Mouse (Mus musculus): ENCODE results near the gene Gnai3. TPM values are rescaled to one million over a fixed set of nuclear protein-coding genes. Genes with fewer than 3 reads are reported as not detected.

Gene Gnai3
- total and polyA plus RNA-seq, 3 experiments, result 54.1 to 145 (median 78.7) TPM

DNA sequence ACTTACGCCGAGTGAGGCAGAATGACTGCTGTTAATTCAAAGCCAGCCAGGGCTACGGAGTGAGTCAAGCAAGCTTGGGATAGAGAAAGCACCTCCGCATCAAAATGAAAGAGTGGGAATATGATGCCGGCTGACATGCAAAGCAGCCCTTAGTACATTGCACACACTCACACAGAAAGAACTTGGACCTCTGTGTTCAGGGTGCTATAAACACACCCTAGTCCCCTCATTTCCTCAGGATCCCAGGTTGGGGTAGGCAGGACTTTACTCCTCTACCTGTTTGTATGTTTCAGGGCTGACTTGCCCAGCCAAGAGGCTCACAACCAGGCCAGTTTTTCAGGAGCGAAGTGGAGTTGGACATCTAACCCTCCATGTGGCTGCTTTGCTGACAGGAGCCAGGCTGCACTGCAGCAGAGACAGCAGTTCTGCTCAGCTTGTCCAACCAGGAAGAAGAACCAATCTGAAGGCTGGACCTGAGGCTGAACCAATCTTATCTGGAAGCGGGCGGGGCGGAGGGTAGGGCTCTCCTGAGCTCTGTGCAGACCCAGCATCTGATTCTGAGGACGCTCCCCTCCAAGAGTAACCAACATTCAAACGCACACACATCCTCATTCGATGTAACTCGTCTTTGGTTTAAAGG lies 76.6 kb downstream of the Gnai3 start:
- H3K79me2 ChIP-seq (replicated peaks; ENCODE audit: control insufficient read depth, extremely low read depth, insufficient read depth, poor library complexity, severe bottlenecking), result no peaks in the 10 kb centered on the region
- H3K36me3 ChIP-seq (replicated peaks in 1 of 2; ENCODE audit: control insufficient read depth in 1 of 2, insufficient read depth in 1 of 2, low read length in 1 of 2), result peaks cover 11 to 32% of the 10 kb centered on the region in 2 experiments
- no peak overlapping the region for H3K4me2 ChIP-seq (ENCODE audit: insufficient read depth, low read depth, poor library complexity, severe bottlenecking)
- no peak overlapping the region for H3K4me3 ChIP-seq (replicated peaks in 1 of 3; ENCODE audit: low read depth in 2 of 3, low read length in 2 of 3, poor library complexity in 1 of 3)
- no peak for DNase-seq (ENCODE audit: extremely low read depth)
- H3K27ac ChIP-seq (ENCODE audit: insufficient read depth, low read depth), result no peak overlapping the region
- no peaks in the 10 kb centered on the region for H3K27me3 ChIP-seq (replicated peaks)
- no peaks in the 10 kb centered on the region for H3K9me3 ChIP-seq (replicated peaks; ENCODE audit: low read length)
- TF ChIP-seq JUND (conservative IDR thresholded peaks at IDR 0.05; ENCODE audit: low read depth, low read length) (no peak), MYC (IDR thresholded peaks at IDR 0.05; ENCODE audit: low read depth, low read length) (no peak), UBTF (IDR thresholded peaks at IDR 0.05; ENCODE audit: low read depth, low read length) (no peak), GABPA (IDR thresholded peaks at IDR 0.05; ENCODE audit: insufficient replicate concordance, low read depth, low read length) (no peak), CHD1 (IDR thresholded peaks at IDR 0.05; ENCODE audit: low read depth, low read length) (no peak), ETS1 (conservative IDR thresholded peaks at IDR 0.05; ENCODE audit: low read depth, low read length) (no peak), MEF2A (IDR thresholded peaks at IDR 0.05; ENCODE audit: borderline replicate concordance, low read depth, low read length) (no peak), NRF1 (IDR thresholded peaks at IDR 0.05; ENCODE audit: low read depth, low read length) (no peak)
- in situ Hi-C loops (cut with MboI; ENCODE audit: low pct_ligation_motif_present, low pct_unique_long_range_greater_than_20kb, low sequenced_read_pairs) (loop anchor here (5.0 kb wide), 1 partner anchor 127 kb away; the partner anchor contains the start of gene Gstm6), dilution Hi-C loops (cut with MboI; ENCODE audit: extremely low pct_ligation_motif_present, extremely low pct_unique_long_range_greater_than_20kb, low sequenced_read_pairs) (no loop called here)
- H3K4me1 ChIP-seq (ENCODE audit: control insufficient read depth in 1 of 2, insufficient read depth in 2 of 2), result peaks cover 4 to 9% of the 10 kb centered on the region in 2 experiments
- H3K9ac ChIP-seq (ENCODE audit: insufficient read depth, low read depth), result no peak overlapping the region

- H3K4me2 ChIP-seq (ENCODE audit: insufficient read depth, low read depth, poor library complexity, severe bottlenecking), result no peak overlapping the region
- H3K4me1 ChIP-seq (ENCODE audit: control insufficient read depth in 1 of 2, insufficient read depth in 2 of 2), result peaks cover 4 to 9% of the 10 kb centered on the region in 2 experiments
- TF ChIP-seq BHLHE40 (IDR thresholded peaks at IDR 0.05; ENCODE audit: low read depth, low read length), result no peak
- no peak for TF ChIP-seq POLR2AphosphoS2 (IDR thresholded peaks at IDR 0.05; ENCODE audit: low read depth, low read length)
- no peak for TF ChIP-seq CTCF (conservative IDR thresholded peaks at IDR 0.05 in 1 of 2, IDR thresholded peaks at IDR 0.05 in 1 of 2; ENCODE audit: low read depth in 2 of 2, low read length in 2 of 2)
- H3K36me3 ChIP-seq (replicated peaks in 1 of 2; ENCODE audit: control insufficient read depth in 1 of 2, insufficient read depth in 1 of 2, low read length in 1 of 2), result peaks cover 6 to 26% of the 10 kb centered on the region in 2 experiments
- no peak overlapping the region for H3K9ac ChIP-seq (ENCODE audit: insufficient read depth, low read depth)
- in situ Hi-C loops (cut with MboI; ENCODE audit: low pct_ligation_motif_present, low pct_unique_long_range_greater_than_20kb, low sequenced_read_pairs) (loop anchor here (5.0 kb wide), 1 partner anchor 127 kb away; the partner anchor contains the start of gene Gstm6), dilution Hi-C loops (cut with MboI; ENCODE audit: extremely low pct_ligation_motif_present, extremely low pct_unique_long_range_greater_than_20kb, low sequenced_read_pairs) (no loop called here)
- H3K79me2 ChIP-seq (replicated peaks; ENCODE audit: control insufficient read depth, extremely low read depth, insufficient read depth, poor library complexity, severe bottlenecking), result no peaks in the 10 kb centered on the region
- H3K27me3 ChIP-seq (replicated peaks), result no peaks in the 10 kb centered on the region
- H3K27ac ChIP-seq (ENCODE audit: insufficient read depth, low read depth), result no peak overlapping the region
- H3K4me3 ChIP-seq (replicated peaks in 1 of 3; ENCODE audit: low read depth in 2 of 3, low read length in 2 of 3, poor library complexity in 1 of 3), result no peak overlapping the region
- no peaks in the 10 kb centered on the region for H3K9me3 ChIP-seq (replicated peaks; ENCODE audit: low read length)
- no peak for DNase-seq (ENCODE audit: extremely low read depth)
Observed at GRCm38 (mm10) chr3:108068826-108069225, 77.1 kb downstream of the Gnai3 start.

GRCm38 (mm10) chr3:108067370-108067934 lies 78.5 kb downstream of the Gnai3 start:
- Histone ChIP-seq H3K4me2 (ENCODE audit: insufficient read depth, low read depth, poor library complexity, severe bottlenecking) (no peak overlapping the region), H3K4me1 (ENCODE audit: control insufficient read depth in 1 of 2, insufficient read depth in 2 of 2) (peaks cover 4 to 9% of the 10 kb centered on the region in 2 experiments), H3K9ac (ENCODE audit: insufficient read depth, low read depth) (no peak overlapping the region), H3K27me3 (replicated peaks) (no peaks in the 10 kb centered on the region), H3K9me3 (replicated peaks; ENCODE audit: low read length) (no peaks in the 10 kb centered on the region), H3K36me3 (replicated peaks in 1 of 2; ENCODE audit: control insufficient read depth in 1 of 2, insufficient read depth in 1 of 2, low read length in 1 of 2) (peaks cover 2 to 13% of the 10 kb centered on the region in 2 experiments), H3K79me2 (replicated peaks; ENCODE audit: control insufficient read depth, extremely low read depth, insufficient read depth, poor library complexity, severe bottlenecking) (no peaks in the 10 kb centered on the region), H3K27ac (ENCODE audit: insufficient read depth, low read depth) (no peak overlapping the region), H3K4me3 (replicated peaks in 1 of 3; ENCODE audit: low read depth in 2 of 3, low read length in 2 of 3, poor library complexity in 1 of 3) (no peak overlapping the region)
- DNase-seq (ENCODE audit: extremely low read depth), result no peak
- TF ChIP-seq USF2 (conservative IDR thresholded peaks at IDR 0.05; ENCODE audit: low read depth, low read length) (no peak), SMC3 (IDR thresholded peaks at IDR 0.05; ENCODE audit: low read depth, low read length) (no peak), ELF1 (IDR thresholded peaks at IDR 0.05; ENCODE audit: low read depth, low read length) (no peak), PAX5 (IDR thresholded peaks at IDR 0.05; ENCODE audit: low read length) (no peak), ZKSCAN1 (IDR thresholded peaks at IDR 0.05; ENCODE audit: borderline replicate concordance, low read depth, low read length) (no peak), POLR2A (IDR thresholded peaks at IDR 0.05; ENCODE audit: low read depth, low read length) (no peak), ZNF384 (IDR thresholded peaks at IDR 0.05; ENCODE audit: low read depth, low read length) (no peak), JUN (IDR thresholded peaks at IDR 0.05; ENCODE audit: insufficient read depth, low read depth, low read length) (no peak), RCOR1 (conservative IDR thresholded peaks at IDR 0.05; ENCODE audit: low read depth, low read length) (no peak), HCFC1 (IDR thresholded peaks at IDR 0.05; ENCODE audit: low read depth, low read length) (no peak), MAZ (IDR thresholded peaks at IDR 0.05; ENCODE audit: low read depth, low read length) (no peak), MAFK (IDR thresholded peaks at IDR 0.05; ENCODE audit: insufficient replicate concordance, low read length) (no peak), USF1 (IDR thresholded peaks at IDR 0.05; ENCODE audit: low read depth, low read length) (no peak), SIN3A (IDR thresholded peaks at IDR 0.05; ENCODE audit: low read length) (no peak), CTCF (conservative IDR thresholded peaks at IDR 0.05 in 1 of 2, IDR thresholded peaks at IDR 0.05 in 1 of 2; ENCODE audit: low read depth in 2 of 2, low read length in 2 of 2) (no peak)
- dilution Hi-C loops (cut with MboI; ENCODE audit: extremely low pct_ligation_motif_present, extremely low pct_unique_long_range_greater_than_20kb, low sequenced_read_pairs) (no loop called here), in situ Hi-C loops (cut with MboI; ENCODE audit: low pct_ligation_motif_present, low pct_unique_long_range_greater_than_20kb, low sequenced_read_pairs) (loop anchor here (5.0 kb wide), 1 partner anchor 125 kb away; the partner anchor contains the start of gene Gstm6)
